Mouse (Mus musculus) embryo, embryonic 10 days (tissue): ENCODE measurements around the gene Amph.
"Not testable (repeated sequence)": the region's sequence is repeated elsewhere in the genome, so short reads cannot be mapped to it uniquely, and the experiment has no call there.

Experiments
- DNase-seq: peaks from one replicate; pipeline ENCODE4 v3.0.0-alpha.2; 2015; ENCODE audit warnings: low spot score

Amph gene

DNA sequence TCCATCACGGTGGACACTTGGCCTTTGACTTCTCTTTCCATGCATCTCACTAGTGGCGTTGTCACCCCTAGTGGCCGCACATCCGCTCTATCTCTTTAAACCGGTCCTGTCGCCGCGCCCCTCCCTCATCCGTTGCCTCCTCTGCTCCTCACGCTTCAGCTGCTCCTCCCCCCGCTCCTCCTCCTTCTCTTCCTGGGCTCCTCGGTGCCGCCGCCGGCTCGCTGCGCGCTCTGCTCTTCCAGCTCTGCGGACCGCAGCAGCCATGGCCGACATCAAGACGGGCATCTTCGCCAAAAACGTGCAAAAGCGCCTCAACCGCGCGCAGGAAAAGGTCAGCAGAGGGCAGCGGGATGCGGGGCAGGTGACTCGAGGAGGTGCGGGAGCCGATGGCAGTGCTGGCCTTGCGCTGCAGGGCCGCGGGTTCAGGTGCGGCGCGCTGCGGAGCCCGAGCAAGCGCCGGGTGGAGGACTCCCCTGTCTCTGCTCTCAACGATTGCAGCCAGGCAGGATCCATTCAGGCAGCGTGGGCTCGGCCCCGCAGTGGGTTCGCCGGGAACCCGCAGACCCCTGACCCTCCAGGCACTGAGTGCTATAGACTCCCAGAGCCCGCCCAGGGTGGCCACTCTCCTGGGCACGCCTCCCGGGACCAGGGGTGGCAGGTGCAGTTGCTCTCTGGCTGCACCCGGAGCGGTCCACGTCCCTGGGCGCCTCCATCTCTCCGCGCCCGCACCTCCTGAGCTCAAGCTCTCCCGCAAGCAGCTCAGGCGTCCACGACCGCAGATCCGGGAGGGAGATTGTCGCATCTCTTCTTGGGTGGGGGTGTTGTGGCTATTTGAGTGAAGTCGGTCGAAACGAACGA lies at the start of gene Amph:
TSS of gene Amph (plus strand) at position 35 of the 858 bp plus-strand sequence.
- DNase-seq: peak; percentile 93

DNA sequence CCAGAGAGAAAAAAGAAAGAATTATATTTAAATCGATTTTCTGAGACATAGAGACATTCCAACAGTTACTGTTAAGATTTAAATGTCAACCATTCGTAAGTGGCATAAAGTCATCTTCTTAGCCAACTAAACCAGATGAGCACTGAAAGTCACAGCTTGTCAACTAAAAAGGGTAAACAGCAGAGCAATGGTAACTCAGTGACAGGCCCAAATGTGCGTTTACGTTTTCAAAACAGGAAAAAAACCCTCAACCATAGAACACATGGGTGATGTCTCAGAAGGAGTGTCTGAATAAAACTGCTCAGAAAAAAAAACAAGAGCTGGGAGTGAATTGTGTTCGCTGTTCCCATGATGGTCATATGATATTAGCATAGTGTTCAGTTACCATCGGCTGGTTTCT lies 44.4 kb upstream of the Amph start:
- DNase-seq: no peak

DNA sequence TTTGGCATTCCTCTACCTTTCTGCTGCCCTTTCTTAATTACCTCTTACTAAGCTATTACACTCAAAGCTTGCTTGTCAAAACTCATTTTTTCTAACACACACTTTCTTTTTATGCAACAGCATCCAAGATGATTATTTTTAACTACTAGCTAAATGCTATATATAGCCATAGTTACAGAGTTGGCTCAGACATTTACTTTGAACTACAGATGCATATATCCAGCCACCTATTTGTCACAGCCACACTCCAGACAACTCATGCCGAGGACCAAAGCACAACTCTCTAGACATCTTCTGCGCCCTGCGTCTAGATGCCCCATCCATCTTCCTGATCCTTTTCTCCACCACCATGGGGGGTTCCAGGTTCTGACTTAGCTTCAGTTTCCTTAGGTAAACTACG lies 33.2 kb upstream of the Amph start:
- no peak for DNase-seq

DNA sequence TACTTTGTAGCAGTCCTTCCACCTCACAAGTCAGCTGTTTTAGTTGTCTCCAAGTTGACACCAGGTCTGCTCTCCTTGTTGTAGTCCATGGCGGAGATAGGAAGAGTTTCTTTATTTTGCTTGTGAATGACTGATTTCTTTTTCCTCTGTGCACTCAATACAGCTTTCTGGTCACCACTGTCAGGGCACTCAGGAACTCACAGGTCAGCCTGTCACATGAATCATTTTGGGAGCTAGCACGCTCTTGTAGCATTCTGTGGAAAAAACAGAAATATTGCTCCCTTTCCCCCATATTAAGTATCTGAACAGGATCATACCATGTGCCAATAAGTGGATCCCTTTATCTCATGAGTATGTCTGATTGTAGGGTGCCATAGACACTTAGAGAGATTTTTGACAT lies 14.8 kb upstream of the Amph start:
- not testable (repeated sequence) for DNase-seq

DNA sequence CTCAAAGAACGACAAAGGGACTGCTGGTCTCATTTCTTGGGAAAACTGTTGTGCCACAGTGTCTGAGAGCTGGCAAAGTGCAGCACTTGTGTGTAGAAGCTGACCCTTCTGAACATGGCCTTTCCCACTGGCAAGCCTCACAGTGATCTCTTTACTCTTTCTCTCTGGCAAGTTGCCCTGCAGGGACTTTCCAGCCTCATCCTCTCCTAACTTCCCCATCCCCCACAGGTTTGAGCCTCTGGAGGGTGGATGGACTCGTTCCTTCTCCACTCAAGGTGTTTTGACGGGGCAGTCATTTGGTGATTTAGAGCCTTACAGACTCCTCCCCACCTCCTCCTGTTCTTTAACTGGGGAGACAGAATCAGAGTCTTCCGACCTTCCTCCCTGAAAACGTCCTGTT lies 319 bp upstream of the Amph start:
- no peak for DNase-seq

DNA sequence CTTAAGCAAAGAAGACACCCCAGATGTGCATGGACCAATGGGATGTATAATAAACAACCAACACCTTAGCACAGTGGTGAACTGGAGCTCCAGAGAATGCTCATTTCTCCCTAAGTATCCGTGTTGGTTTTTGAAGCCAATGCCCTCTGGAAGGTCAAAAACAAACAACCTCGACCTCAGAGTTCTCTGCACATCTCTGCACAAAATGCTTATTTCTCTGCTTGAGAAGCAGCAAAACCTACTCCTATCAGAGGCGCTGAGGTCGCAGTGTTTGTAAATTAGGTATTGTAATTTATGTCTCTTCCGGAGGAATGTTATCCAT lies 985 bp downstream of the Amph start:
- DNase-seq: no peak

DNA sequence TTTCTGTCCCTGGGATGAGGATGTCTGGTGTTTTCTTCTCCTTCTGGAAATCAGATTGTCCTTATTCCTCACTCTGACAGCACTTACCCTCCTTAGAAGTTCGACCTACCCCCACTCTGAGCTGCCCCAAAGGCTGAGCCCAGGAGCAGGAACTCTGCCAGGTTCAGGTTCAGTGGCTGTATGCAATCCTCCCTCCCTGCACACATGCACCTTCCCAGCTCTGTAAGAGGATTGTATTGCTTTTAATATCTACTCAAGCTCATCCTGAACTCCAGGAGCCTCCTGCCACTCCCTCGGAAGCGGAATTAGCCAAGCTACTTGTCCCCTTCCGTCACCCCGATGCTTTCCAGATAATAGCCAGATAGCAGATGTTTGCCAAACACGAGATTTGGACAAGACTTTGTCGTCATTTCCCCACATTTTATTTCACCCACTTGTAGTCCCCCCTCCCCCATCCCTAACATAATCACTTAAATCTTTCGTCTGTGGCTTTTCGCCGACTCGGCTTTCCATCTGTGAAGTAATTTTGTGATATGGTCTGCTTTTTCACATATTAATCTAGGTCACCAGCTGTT lies 1.7 kb downstream of the Amph start:
- no peak for DNase-seq

DNA sequence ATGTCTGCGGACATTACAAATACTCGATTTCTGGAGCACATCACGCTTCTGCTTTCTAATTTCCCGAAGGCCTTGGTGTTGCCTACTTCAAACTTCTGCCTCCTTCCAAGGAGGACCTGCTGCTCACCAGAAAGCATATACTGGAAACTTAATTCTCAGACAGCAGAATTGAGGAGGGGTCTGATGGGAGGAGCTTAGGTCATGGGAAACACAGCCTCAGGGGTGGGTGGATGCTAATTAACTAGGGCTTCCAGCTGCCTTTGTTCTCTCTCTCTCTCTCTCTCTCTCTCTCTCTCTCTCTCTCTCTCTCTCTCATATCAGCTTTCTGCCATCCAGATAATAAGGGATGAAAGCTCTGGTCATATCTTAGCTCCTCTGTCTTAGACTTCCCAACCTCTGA lies 5.6 kb downstream of the Amph start:
- DNase-seq: peak; percentile 13

DNA sequence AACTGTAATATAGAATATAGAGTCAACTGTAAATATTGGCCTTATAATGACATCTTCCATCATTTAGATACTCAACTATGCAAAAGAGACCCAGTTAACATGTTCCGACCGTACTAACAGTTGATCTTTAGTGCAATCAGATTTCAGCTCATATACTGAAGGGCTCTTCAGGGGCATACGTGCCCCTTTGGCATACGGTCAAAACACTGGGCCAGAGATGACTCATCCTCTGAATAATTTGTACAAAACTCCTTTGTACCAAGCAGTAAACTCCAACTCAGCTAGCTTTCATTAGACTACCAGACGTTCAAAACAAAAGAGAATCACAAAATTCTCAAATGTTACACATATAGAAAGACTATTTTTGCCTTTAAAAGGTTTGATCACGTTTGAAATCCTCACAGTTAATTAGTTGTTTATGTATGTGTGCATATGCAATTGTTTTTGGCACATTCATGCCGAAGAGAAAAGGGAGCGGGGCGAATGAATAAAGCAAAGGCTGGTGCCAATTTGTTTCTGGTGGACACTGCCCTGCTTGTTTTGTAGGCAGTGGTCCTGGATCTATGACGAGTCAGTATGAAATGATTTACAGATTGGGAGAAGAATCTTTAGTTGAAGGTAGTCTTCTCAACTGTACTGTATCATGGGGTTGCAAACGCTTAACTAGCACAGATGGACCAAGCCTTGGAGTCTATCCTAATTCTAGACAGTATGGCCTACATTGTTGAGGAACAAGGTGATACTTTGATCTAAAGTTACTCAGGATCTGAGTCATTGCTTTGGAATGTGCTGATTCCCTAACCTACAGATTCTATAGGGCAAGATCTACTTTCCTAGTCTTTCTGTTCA lies 8.3 kb downstream of the Amph start:
- no peak for DNase-seq

DNA sequence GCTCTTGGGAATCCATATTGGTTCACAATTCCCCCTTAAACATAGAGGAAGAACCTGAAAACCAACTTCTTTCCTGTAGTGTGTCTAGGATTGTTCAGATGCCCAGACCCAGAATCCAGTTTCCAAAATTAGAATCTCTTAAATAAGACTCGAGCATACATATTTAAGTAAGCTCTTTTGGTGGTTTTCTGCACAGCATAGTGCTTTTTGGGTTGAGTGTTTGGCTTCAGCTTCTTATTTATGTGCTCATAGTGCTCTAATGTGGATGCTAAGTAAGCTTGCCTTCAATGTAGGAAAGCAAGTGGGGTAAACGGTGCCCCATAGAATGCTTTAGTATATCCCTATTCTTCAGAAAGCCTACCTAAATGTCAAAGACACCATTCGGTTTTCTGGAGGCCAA lies 9.0 kb downstream of the Amph start:
- no peak for DNase-seq

DNA sequence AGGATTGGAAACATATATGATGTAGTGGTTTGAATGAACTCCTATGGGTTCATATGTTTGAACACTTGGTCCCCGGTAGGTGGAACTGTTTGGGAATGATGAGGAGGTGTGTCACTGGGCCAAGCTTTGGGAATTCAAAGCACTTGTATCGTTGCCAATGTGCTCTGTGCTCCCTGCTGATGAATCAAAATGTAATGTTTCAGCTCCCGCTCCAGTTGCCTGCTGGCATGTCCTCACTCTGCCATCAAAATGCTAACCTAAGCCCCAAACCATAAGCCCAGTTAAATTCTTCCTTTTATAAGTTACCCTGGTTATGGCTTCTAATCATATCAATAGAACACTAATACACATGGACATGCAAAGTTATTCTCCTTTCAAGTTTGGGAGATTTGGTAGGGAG lies 24.6 kb downstream of the Amph start:
- DNase-seq: no peak

DNA sequence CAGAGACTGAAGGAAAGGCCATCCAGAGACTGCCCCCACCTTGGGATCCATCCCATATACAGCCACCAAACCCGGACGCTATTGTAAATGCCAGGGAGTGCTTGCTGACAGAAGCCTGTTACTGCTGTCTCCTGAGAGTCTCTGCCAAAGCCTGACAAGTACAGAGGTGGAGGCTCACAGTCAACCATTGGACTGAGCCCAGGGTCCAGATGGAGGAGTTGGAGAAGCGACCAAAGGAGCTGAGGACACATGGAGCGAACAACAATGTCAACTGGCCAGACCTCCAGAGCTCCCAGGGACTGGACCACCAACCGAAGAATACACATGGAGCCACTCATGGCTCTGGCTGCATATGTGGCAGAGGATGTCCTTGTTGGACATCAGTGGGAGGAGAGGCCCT lies 26.3 kb downstream of the Amph start:
- DNase-seq: no peak

DNA sequence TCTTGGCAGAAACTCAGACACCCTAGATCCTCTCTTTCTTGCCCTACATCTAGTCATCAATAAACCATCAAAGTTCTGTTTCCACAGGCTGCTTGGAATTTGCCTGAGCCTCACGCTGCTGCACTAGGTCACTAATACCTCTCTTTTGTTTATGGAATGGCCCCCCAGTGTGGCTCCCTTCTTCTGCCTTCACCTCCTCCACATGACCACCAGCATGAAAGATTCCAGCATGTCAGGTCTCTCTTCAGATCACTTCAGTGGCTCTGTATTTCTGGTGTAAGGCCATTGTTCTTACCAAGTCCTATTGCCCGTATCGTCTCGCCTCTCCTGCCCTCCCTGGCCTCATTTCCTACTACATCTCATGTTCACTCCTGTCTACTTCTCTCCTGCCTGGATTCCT lies 39.3 kb downstream of the Amph start:
- no peak for DNase-seq

DNA sequence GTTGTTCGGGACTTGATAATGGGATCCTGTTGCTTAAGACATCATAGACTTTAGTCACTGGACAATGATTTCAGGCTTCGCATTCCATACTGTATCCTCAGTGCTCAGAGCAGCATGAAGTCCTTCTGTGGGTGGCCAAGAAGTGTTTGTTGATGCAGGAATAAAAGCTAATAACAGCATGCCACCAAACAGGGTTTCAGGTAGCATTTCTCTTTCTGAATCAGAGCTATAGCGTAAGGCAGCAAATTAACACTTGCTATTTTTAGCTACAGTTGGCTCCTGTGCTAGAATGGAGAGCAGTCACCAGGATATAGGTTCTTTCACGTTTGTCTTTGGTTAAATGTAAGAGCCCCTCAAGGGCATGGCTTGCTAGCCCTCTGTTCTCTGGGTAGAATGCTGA lies 40.3 kb downstream of the Amph start:
- DNase-seq: no peak

DNA sequence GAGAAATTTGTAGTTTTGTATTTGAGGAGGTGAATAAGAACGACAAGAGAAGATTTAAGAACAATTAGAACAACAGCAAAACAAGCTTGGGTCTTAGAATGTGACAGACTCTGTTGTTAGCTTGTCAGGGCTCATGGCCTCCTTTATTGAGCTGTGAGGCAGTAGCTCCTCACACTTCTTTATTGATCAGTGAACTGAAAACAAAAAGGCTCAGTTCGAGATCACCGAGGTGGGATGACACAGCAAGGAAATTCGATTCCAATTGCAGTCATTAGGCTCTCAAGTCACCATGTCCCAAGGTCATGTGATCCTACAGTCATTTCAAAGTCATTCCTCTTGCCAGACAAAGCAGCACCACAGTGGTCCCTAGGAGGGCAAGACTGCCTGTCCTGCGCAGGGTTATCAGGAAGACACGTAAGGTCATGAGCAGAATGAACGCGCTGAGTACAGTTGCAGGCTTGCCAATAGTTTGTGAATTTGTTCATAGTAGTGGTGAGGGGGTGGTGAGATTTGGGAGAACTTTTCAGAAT lies 41.2 kb downstream of the Amph start:
- peak; percentile 58 for DNase-seq

DNA sequence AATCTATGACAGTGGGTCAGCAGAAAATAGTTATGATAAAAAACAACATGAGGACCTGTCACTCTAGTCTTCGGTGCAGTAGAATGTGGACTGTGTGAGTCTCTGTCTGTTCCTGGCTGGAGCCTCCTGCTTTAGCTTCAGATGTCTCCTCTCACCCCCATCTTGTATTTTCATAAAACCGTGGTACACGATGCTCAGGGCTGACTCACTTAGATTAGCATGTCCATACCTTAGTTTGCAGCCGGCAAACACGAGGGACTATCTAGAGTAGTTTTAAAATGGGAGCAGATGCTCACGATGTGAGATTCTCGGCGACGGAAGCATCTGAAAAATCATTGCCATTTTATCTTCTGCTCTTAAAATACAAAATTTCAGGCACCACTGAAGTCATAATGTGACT lies 54.5 kb downstream of the Amph start:
- DNase-seq: no peak

DNA sequence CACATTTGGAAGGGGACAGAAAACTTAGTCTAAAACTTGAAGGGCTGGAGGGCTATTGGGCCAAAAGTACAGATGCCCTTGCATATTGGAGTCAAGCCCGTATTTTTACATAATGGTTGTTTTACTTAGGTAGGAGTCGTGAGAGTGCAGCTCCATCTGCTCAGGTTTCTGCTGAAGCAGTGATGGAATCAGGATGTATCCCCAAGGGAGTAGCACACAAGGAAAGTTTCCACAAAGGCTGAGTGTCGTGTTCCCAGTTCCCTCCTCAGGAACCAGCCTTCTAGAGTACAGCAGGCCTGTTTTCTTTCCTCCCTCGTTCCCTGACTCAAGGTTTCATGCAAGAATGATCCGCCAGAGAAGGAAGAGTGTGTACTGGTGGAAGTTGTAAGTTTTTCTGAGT lies 56.4 kb downstream of the Amph start:
- DNase-seq: no peak

DNA sequence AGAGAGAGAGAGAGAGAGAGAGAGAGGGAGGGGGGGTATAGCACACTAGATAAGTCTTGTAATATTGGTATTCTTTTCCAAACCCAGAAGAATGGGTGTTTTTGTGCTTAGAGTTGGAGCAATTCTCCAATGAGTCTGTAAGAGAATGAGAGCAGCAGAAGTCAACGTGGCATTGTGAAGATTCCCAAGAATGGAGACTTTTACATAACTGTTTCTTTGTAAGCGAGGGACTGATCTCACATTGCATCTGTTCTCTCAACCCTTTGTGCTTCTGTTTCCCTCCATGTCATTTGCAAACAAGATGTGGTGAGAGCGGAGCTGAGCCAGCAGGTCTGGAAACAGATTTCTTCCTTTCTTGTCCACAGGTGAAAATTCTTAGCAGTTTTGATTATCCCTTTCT lies 60.4 kb downstream of the Amph start:
- no peak for DNase-seq

DNA sequence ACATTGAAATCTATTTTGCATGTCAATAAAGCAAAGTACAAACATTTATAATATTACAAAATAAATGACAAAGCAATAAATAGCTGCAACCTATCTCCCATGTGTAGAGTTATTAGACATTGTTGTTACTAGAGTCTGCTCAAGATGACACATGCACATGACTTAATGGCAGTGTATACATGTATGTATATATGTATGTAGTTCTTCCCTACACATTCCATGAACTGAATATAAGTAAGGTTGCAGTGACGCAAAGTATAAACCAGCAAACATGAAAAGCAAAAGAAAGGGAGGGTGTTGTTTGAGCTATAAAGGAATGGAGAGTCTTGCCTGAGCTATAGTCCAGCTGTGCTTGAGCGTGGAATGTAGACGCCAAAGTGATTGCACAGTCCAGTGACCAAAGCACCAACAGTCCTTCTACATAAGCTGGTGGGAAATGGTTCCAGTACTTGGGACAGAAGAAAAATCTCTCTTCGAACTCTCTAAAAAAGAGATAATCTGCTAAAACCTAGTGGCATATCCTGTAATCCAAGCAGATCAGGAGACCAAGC lies 66.9 kb downstream of the Amph start:
- DNase-seq: no peak

DNA sequence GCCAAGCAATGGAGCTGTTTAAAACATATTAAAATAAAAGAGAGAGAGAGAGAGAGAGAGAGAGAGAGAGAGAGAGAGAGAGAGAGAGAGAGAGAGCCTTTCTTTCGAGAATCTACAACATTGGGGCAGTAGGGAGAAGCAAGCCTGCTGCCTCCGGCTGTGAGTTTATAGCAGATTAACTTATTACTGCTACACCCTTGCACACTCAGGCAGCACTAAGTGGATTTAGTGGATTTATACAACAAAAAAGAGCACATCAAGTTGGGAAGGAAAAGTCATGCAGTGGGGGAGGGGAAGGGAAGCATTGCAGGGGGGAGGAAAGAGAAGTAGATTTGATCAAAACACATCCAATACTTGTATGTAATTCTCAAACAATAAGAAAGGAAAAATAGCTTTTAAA lies 73.5 kb downstream of the Amph start:
- DNase-seq: no peak

DNA sequence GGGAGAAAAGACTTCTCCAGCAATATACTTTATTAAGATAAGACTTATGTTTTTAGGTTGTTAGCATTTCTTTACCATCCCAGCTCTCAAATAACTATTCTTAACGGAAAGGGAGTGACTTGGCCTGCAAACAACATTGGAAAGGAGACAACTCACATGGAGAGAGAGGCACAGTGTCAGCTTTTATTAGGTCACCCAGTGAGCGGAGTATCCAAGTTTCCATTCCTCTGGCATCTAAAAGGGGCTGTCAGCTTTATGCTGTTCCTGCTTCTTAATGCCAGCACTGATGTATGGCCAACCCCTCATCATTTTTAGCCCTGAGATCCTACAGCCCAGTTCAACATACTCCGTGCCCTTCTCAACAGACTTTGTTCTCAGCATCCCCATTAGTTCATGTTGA lies 74.3 kb downstream of the Amph start:
- no peak for DNase-seq

DNA sequence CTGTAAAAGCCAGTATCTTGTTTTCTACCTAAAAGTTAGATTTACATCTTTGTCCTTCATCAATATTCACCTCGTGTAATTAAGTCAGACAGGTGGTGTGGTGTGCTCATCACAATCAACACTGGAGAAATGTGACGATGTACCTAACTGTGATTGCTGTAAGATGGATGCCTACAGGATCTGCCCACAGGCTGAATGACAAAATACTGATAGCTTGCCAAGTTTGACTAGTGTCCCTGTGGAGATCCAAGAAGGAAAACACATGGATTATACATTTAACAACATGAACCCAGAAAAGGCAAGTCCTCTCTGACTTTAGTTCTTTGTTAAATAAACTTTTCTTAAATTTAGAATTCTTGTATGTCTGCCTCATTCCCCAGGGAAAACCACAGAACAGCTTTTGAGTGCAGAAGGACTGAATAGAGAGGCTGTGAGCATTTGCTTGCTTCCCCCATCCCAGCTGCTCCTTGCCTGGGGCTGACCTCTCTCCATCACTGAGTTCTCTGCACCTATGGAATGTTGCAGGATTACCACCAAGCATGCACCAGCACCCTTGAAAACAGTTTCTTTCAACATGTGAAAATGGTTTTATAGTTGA lies 77.2 kb downstream of the Amph start:
- DNase-seq: no peak
